Mouse (Mus musculus): Measurements from ENCODE around the gene Rpn1. TPM values are rescaled to one million over a fixed set of nuclear protein-coding genes. Genes with fewer than 3 reads are reported as not detected.
A peak's percentile ranks its signal among the peaks of the same experiment; 100 is the strongest.

The Rpn1 gene
- polyA plus RNA-seq, 1 experiment = 222 TPM

- Histone ChIP-seq H3K4me1 (ENCODE audit: control insufficient read depth, insufficient read depth, low read length) (peaks cover 5% of the 10 kb centered on the region), H3K4me3 (ENCODE audit: low read depth, low read length) (no peak overlapping the region), H3K27me3 (ENCODE audit: control insufficient read depth, insufficient read depth, low read length, poor library complexity, severe bottlenecking) (no peaks in the 10 kb centered on the region), H3K9me3 (replicated peaks; ENCODE audit: control insufficient read depth, insufficient read depth, low read length, poor library complexity, severe bottlenecking) (no peaks in the 10 kb centered on the region), H3K9ac (ENCODE audit: low read depth, poor library complexity, severe bottlenecking) (no peak overlapping the region), H3K36me3 (ENCODE audit: control insufficient read depth, insufficient read depth, low read length, poor library complexity, severe bottlenecking) (no peaks in the 10 kb centered on the region), H3K27ac (ENCODE audit: insufficient read depth, low read length) (no peak overlapping the region)
- TF ChIP-seq POLR2A (IDR thresholded peaks at IDR 0.05; ENCODE audit: insufficient read depth, low read length) (no peak), CTCF (IDR thresholded peaks at IDR 0.05; ENCODE audit: low read depth, low read length) (peak; percentile 49)
Measured at GRCm38 (mm10) chr6:88061406-88061805, 22.9 kb upstream of the Rpn1 start.

GRCm38 (mm10) chr6:88062398-88062797 lies 21.9 kb upstream of the Rpn1 start:
- peaks cover 5% of the 10 kb centered on the region for H3K4me1 ChIP-seq (ENCODE audit: control insufficient read depth, insufficient read depth, low read length)
- TF ChIP-seq EP300 (IDR thresholded peaks at IDR 0.05; ENCODE audit: insufficient read depth, low read depth, low read length) (no peak), CTCF (IDR thresholded peaks at IDR 0.05; ENCODE audit: low read depth, low read length) (no peak), POLR2A (IDR thresholded peaks at IDR 0.05; ENCODE audit: insufficient read depth, low read length) (no peak)

GRCm38 (mm10) chr6:88064072-88064642 lies 20.1 kb upstream of the Rpn1 start:
- no peak overlapping the region for H3K9ac ChIP-seq (ENCODE audit: low read depth, poor library complexity, severe bottlenecking)
- no peak overlapping the region for H3K27ac ChIP-seq (ENCODE audit: insufficient read depth, low read length)
- H3K9me3 ChIP-seq (replicated peaks; ENCODE audit: control insufficient read depth, insufficient read depth, low read length, poor library complexity, severe bottlenecking) = no peaks in the 10 kb centered on the region
- peaks cover 5% of the 10 kb centered on the region for H3K4me1 ChIP-seq (ENCODE audit: control insufficient read depth, insufficient read depth, low read length)
- no peak overlapping the region for H3K4me3 ChIP-seq (ENCODE audit: low read depth, low read length)
- TF ChIP-seq CTCF (IDR thresholded peaks at IDR 0.05; ENCODE audit: low read depth, low read length) (no peak), EP300 (IDR thresholded peaks at IDR 0.05; ENCODE audit: insufficient read depth, low read depth, low read length) (no peak), POLR2A (IDR thresholded peaks at IDR 0.05; ENCODE audit: insufficient read depth, low read length) (no peak)
- no peaks in the 10 kb centered on the region for H3K36me3 ChIP-seq (ENCODE audit: control insufficient read depth, insufficient read depth, low read length, poor library complexity, severe bottlenecking)
- H3K27me3 ChIP-seq (ENCODE audit: control insufficient read depth, insufficient read depth, low read length, poor library complexity, severe bottlenecking) = no peaks in the 10 kb centered on the region

More at GRCm38 (mm10) chr6:88062398-88062797, 21.9 kb upstream of the Rpn1 start:
- no peak overlapping the region for H3K9ac ChIP-seq (ENCODE audit: low read depth, poor library complexity, severe bottlenecking)
- no peaks in the 10 kb centered on the region for H3K9me3 ChIP-seq (replicated peaks; ENCODE audit: control insufficient read depth, insufficient read depth, low read length, poor library complexity, severe bottlenecking)
- no peaks in the 10 kb centered on the region for H3K27me3 ChIP-seq (ENCODE audit: control insufficient read depth, insufficient read depth, low read length, poor library complexity, severe bottlenecking)
- H3K27ac ChIP-seq (ENCODE audit: insufficient read depth, low read length) = no peak overlapping the region
- no peaks in the 10 kb centered on the region for H3K36me3 ChIP-seq (ENCODE audit: control insufficient read depth, insufficient read depth, low read length, poor library complexity, severe bottlenecking)
- H3K4me3 ChIP-seq (ENCODE audit: low read depth, low read length) = no peak overlapping the region

GRCm38 (mm10) chr6:88065116-88065515 lies 19.2 kb upstream of the Rpn1 start:
- Histone ChIP-seq H3K9me3 (replicated peaks; ENCODE audit: control insufficient read depth, insufficient read depth, low read length, poor library complexity, severe bottlenecking) (no peaks in the 10 kb centered on the region), H3K4me3 (ENCODE audit: low read depth, low read length) (no peak overlapping the region), H3K27me3 (ENCODE audit: control insufficient read depth, insufficient read depth, low read length, poor library complexity, severe bottlenecking) (no peaks in the 10 kb centered on the region), H3K36me3 (ENCODE audit: control insufficient read depth, insufficient read depth, low read length, poor library complexity, severe bottlenecking) (no peaks in the 10 kb centered on the region), H3K4me1 (ENCODE audit: control insufficient read depth, insufficient read depth, low read length) (peaks cover 5% of the 10 kb centered on the region), H3K9ac (ENCODE audit: low read depth, poor library complexity, severe bottlenecking) (no peak overlapping the region), H3K27ac (ENCODE audit: insufficient read depth, low read length) (no peak overlapping the region)
- TF ChIP-seq CTCF (IDR thresholded peaks at IDR 0.05; ENCODE audit: low read depth, low read length) = no peak
- TF ChIP-seq EP300 (IDR thresholded peaks at IDR 0.05; ENCODE audit: insufficient read depth, low read depth, low read length) = no peak
- no peak for TF ChIP-seq POLR2A (IDR thresholded peaks at IDR 0.05; ENCODE audit: insufficient read depth, low read length)

GRCm38 (mm10) chr6:88065968-88066367 lies 18.3 kb upstream of the Rpn1 start:
- Histone ChIP-seq H3K27ac (ENCODE audit: insufficient read depth, low read length) (no peak overlapping the region), H3K9ac (ENCODE audit: low read depth, poor library complexity, severe bottlenecking) (no peak overlapping the region), H3K4me1 (ENCODE audit: control insufficient read depth, insufficient read depth, low read length) (peaks cover 2% of the 10 kb centered on the region), H3K36me3 (ENCODE audit: control insufficient read depth, insufficient read depth, low read length, poor library complexity, severe bottlenecking) (no peaks in the 10 kb centered on the region), H3K27me3 (ENCODE audit: control insufficient read depth, insufficient read depth, low read length, poor library complexity, severe bottlenecking) (no peaks in the 10 kb centered on the region), H3K4me3 (ENCODE audit: low read depth, low read length) (no peak overlapping the region), H3K9me3 (replicated peaks; ENCODE audit: control insufficient read depth, insufficient read depth, low read length, poor library complexity, severe bottlenecking) (no peaks in the 10 kb centered on the region)
- TF ChIP-seq CTCF (IDR thresholded peaks at IDR 0.05; ENCODE audit: low read depth, low read length) (no peak), EP300 (IDR thresholded peaks at IDR 0.05; ENCODE audit: insufficient read depth, low read depth, low read length) (no peak), POLR2A (IDR thresholded peaks at IDR 0.05; ENCODE audit: insufficient read depth, low read length) (no peak)

- Histone ChIP-seq H3K27me3 (ENCODE audit: control insufficient read depth, insufficient read depth, low read length, poor library complexity, severe bottlenecking) (no peaks in the 10 kb centered on the region), H3K9me3 (replicated peaks; ENCODE audit: control insufficient read depth, insufficient read depth, low read length, poor library complexity, severe bottlenecking) (no peaks in the 10 kb centered on the region), H3K4me3 (ENCODE audit: low read depth, low read length) (no peak overlapping the region), H3K9ac (ENCODE audit: low read depth, poor library complexity, severe bottlenecking) (no peak overlapping the region), H3K4me1 (ENCODE audit: control insufficient read depth, insufficient read depth, low read length) (peaks cover 2% of the 10 kb centered on the region), H3K36me3 (ENCODE audit: control insufficient read depth, insufficient read depth, low read length, poor library complexity, severe bottlenecking) (no peaks in the 10 kb centered on the region), H3K27ac (ENCODE audit: insufficient read depth, low read length) (no peak overlapping the region)
- no peak for TF ChIP-seq CTCF (IDR thresholded peaks at IDR 0.05; ENCODE audit: low read depth, low read length)
- no peak for TF ChIP-seq POLR2A (IDR thresholded peaks at IDR 0.05; ENCODE audit: insufficient read depth, low read length)
- no peak for TF ChIP-seq EP300 (IDR thresholded peaks at IDR 0.05; ENCODE audit: insufficient read depth, low read depth, low read length)
Measured at GRCm38 (mm10) chr6:88067722-88068121, 16.6 kb upstream of the Rpn1 start.
